Mouse (Mus musculus) cerebellum, adult 11-12 months (tissue): ENCODE measurements around the gene Cpsf3.

Source experiments
- DNase-seq: peaks from one replicate; pipeline ENCODE4 v3.0.0; 2022

The Cpsf3 gene

DNA sequence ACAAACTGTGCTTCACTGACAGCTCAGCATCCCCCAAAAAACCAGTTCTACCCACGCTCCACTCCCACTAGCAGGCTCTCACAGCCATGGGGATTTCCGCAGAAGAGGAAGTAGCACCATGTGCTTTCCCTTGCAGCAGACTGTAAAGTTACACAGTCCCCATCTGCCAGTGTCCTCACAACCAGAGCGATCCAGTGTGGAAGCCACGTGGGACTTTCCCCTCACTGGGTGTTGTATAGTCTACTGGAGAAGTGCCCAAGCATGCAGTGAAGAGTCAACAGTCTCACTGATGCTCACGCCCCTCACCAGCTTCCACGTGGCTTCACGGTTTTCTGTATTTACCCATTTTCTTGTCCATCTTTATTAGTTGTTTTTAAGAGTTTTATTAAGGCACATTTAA is 50.7 kb downstream of the Cpsf3 start:
- no peak for DNase-seq

DNA sequence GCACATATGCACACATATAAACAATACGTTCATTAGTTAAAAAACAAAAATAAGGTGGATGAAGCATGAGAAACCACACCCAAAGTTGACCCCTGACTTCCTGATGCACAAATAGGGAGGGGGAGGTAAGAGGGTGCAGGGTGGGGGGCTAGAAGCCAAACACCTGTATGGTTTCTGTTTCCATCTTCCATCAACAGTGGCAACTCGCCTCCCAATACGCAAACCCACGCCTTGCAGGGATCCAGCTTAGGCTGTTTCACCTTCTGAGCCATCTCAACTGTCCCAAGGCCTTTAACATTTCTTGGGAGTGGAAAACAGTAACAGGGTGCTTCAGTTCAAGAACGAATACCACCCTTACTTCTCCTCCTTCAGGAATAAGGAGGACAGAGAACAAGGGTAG is 52.0 kb downstream of the Cpsf3 start:
- DNase-seq, result no peak

DNA sequence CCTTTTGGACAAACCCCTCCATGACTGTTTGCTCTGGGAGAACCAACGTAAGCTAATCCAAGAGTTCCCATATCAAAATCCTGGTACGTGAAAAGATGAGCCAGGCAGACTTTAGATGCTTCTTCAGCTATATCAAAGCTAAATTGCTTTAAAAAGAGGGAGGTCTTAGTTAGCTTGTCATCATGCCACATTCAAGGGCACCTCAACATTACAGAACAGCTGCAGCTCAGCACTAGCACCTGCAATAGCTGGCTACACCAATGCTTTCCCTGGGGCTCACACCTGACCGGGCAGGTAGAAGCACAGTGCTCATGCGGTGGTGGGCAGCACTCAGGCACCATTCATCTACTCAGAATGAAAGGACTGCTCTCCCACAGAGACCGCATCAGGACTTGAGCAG is 55.5 kb downstream of the Cpsf3 start:
- DNase-seq, result no peak

DNA sequence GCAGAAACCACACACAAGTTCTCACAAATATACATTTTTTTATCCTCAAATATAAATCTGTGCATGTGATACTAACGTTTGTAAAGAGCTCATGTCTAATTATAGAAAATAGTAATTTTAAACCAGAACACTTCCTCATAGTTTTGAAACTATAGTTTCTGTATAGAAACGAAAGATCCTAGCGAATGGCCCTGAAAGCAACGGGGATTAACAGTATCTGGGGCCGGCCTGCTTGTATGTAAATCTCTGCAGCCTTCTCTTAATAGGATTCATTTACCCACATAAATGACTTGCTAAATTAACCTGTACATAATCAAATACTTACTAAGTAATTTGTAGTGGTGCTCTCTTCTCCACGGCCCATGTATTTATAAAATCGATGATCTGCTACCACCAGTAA is 61.8 kb downstream of the Cpsf3 start:
- DNase-seq, result no peak

DNA sequence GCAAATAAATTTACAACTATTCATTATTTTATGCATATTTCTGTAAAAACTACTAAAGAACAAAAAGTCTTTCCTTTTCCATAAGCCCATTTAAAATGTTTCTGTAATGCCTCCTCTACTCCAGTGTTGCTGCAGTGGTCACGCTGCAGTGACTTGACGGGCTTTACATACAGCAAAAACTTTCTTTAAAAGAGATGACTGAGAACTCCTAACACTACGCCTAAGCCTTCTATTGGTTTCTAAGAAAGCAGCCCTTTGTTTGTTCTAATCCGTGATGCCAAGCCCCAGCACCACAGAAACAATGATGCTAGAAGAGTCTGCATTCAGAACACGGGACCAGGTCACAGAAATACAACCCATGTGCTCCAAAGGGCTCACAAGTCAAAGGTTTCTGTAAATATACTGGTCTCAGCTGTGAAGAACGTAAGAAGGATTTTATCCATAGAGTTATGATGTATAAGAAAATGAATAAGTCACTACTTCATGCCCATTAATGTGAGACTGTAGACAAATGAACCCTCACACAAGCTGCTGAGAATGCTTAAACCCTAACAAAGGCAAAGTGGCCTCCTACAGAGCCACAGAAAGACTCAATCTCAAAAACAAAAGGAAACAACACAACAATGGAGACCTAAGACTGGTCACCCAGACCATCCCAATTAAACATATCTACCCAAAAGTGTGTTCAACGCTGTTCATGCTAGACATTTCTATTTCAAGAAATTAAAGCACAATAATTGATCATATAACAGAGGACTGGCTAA is 65.1 kb downstream of the Cpsf3 start:
- no peak for DNase-seq

DNA sequence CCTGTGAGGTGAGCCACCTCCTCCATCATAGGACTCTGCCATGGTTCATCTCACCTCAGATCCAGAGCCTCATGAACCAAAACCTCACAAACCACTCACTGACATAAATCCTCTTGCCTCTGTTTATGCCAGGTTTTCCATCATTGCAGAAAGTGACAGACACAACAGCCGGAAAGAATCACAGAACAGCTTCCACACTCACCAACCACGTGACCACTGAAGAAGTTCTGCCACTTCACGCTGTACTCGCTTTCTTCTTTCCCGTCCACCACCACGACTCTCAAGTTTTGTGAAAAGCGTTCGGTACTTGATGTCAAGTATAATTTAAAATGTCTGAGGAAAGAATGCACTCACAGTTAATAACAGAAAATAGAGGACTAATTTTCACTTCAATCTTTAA is 68.5 kb downstream of the Cpsf3 start:
- no peak for DNase-seq

DNA sequence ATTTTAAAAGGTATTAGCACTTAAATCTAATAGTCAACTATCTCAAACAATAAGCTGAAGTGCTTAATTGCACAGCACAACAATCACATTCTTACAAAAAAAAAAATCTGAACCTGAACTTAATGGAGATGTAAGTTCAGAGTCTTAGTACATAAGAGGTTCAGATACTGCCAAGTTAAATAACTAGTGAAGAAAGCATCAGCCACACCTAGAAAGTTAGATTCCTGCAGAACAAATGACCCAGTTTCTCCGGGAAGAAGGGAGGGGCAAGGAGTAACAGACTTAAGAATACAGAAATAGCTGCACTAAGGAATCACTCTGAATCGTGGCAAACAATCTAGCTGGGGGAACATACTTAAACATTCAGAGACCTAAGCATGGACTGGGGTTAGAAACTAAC is 77.5 kb downstream of the Cpsf3 start:
- no peak for DNase-seq

DNA sequence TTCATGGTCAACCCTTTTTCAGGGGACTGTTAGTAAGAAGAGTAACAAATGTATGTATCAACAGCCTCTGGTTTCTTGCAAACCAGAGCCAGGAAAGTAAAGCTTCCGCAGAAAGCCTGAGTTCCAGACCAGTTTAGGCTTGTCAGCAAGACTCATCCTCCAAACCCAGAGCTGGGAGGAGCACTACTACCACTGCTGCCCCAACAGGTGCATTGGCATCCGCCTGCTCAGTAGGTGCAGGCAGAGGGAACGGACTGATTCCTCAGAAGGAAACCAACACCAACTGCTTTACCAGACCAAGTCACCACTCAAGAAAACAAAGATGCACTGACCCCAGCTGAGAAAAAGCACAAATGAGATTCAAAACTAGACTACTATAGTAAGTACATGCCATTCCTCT is 78.0 kb downstream of the Cpsf3 start:
- DNase-seq, result no peak
